Mouse (Mus musculus): Measurements from ENCODE around the gene Adra1b.

DNA sequence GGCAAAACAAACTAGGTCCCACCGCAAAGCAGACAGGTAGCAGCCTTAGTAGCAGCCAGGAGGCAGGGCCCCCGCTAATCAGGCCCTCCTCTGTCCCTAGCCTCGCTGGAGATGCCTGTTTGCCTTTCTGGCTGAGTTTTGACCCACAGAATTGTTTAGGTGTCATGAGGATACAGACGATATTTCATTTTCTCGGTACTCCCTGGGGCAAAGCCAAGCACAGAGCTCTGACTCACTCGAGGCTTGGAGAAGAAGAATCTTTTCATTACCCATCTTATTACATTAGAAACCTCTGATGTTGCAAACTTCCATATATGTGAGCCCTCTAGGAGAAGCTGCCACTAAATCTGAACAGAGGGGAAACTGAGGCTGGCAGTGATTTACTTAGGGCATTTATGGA is 60.5 kb downstream of the Adra1b start:
- TF ChIP-seq CTCF (IDR thresholded peaks at IDR 0.05; ENCODE audit: extremely low read depth, insufficient read depth, low read length): no peak
- TF ChIP-seq POLR2A (IDR thresholded peaks at IDR 0.05; ENCODE audit: extremely low read depth, insufficient read depth, low read length): no peak

All from cortical plate, adult 2 months (tissue).